Mouse (Mus musculus): Measurements from ENCODE around the gene Bicc1.
"Not testable (repeated sequence)": the region's sequence is repeated elsewhere in the genome, so short reads cannot be mapped to it uniquely, and the experiment has no call there.

The Bicc1 gene

GRCm38 (mm10) chr10:71002871-71003270 lies 156.6 kb downstream of the Bicc1 start:
- no peak for DNase-seq (ENCODE audit: low read depth in 2 of 2, low spot score in 2 of 2)

GRCm38 (mm10) chr10:71002186-71002585 lies 157.3 kb downstream of the Bicc1 start:
- DNase-seq (ENCODE audit: low read depth in 2 of 2, low spot score in 2 of 2), result no peak

GRCm38 (mm10) chr10:70998136-70998535 lies 161.4 kb downstream of the Bicc1 start:
- no peak for DNase-seq (ENCODE audit: low read depth in 2 of 2, low spot score in 2 of 2)

GRCm38 (mm10) chr10:70996051-70996450 lies 163.4 kb downstream of the Bicc1 start:
- DNase-seq (ENCODE audit: low read depth in 2 of 2, low spot score in 2 of 2), result no peak

- DNase-seq (ENCODE audit: low read depth in 2 of 2, low spot score in 2 of 2), result no peak
Observed at GRCm38 (mm10) chr10:70994135-70994497, 165.4 kb downstream of the Bicc1 start.

GRCm38 (mm10) chr10:70993497-70994134 lies 165.9 kb downstream of the Bicc1 start:
- no peak for DNase-seq (ENCODE audit: low read depth in 2 of 2, low spot score in 2 of 2)

GRCm38 (mm10) chr10:70987396-70987795 lies 172.1 kb downstream of the Bicc1 start:
- no peak for DNase-seq (ENCODE audit: low read depth in 2 of 2, low spot score in 2 of 2)

GRCm38 (mm10) chr10:70983036-70983670 lies 176.3 kb downstream of the Bicc1 start:
- no peak for DNase-seq (ENCODE audit: low read depth in 2 of 2, low spot score in 2 of 2)

- no peak for DNase-seq (ENCODE audit: low read depth in 2 of 2, low spot score in 2 of 2)
Observed at GRCm38 (mm10) chr10:70982156-70982555, 177.3 kb downstream of the Bicc1 start.

- DNase-seq (ENCODE audit: low read depth in 2 of 2, low spot score in 2 of 2), result no peak
Observed at GRCm38 (mm10) chr10:70979657-70980056, 179.8 kb downstream of the Bicc1 start.

- DNase-seq (ENCODE audit: low read depth in 2 of 2, low spot score in 2 of 2), result no peak
Observed at GRCm38 (mm10) chr10:70977141-70977540, 182.4 kb downstream of the Bicc1 start.

- no peak for DNase-seq (ENCODE audit: low read depth in 2 of 2, low spot score in 2 of 2)
Observed at GRCm38 (mm10) chr10:70976633-70977032, 182.9 kb downstream of the Bicc1 start.

- no peak for DNase-seq (ENCODE audit: low read depth in 2 of 2, low spot score in 2 of 2)
Observed at GRCm38 (mm10) chr10:70971156-70971555, 188.3 kb downstream of the Bicc1 start.

GRCm38 (mm10) chr10:70968848-70969683 lies 190.4 kb downstream of the Bicc1 start:
- no peak for DNase-seq (ENCODE audit: low read depth in 2 of 2, low spot score in 2 of 2)

- DNase-seq (ENCODE audit: low read depth in 2 of 2, low spot score in 2 of 2), result no peak
Observed at GRCm38 (mm10) chr10:70966642-70967345, 192.7 kb downstream of the Bicc1 start.

GRCm38 (mm10) chr10:70964706-70965105 lies 194.8 kb downstream of the Bicc1 start:
- no peak for DNase-seq (ENCODE audit: low read depth in 2 of 2, low spot score in 2 of 2)

- DNase-seq (ENCODE audit: low read depth in 2 of 2, low spot score in 2 of 2), result no peak
Observed at GRCm38 (mm10) chr10:70963599-70964193, 195.8 kb downstream of the Bicc1 start.

- no peak for DNase-seq (ENCODE audit: low read depth in 2 of 2, low spot score in 2 of 2)
Observed at GRCm38 (mm10) chr10:70961641-70962040, 197.9 kb downstream of the Bicc1 start.

GRCm38 (mm10) chr10:70960396-70960795 lies 199.1 kb downstream of the Bicc1 start:
- DNase-seq (ENCODE audit: low read depth in 2 of 2, low spot score in 2 of 2), result not testable (repeated sequence)

GRCm38 (mm10) chr10:70952770-70953147 lies 206.7 kb downstream of the Bicc1 start:
- DNase-seq (ENCODE audit: low read depth in 2 of 2, low spot score in 2 of 2), result no peak
